Mouse (Mus musculus): ENCODE data around the gene Tnr. TPM values are rescaled to one million over a fixed set of nuclear protein-coding genes. Genes with fewer than 3 reads are reported as not detected.

Tnr gene
- polyA plus RNA-seq, 1 experiment from 2014 or later = not detected

- H3K4me1 ChIP-seq (ENCODE audit: insufficient read depth) = no peaks in the 10 kb centered on the region
- H3K27me3 ChIP-seq (ENCODE audit: insufficient read depth, low read length) = no peaks in the 10 kb centered on the region
- H3K9me3 ChIP-seq (ENCODE audit: low read depth, low read length) = no peaks in the 10 kb centered on the region
- no peak overlapping the region for H3K4me2 ChIP-seq
- H3K4me3 ChIP-seq (ENCODE audit: low read depth, low read length) = no peak overlapping the region
- DNase-seq (no peak), ATAC-seq (ENCODE audit: insufficient read depth) (no peak)
- TF ChIP-seq CTCF (IDR thresholded peaks at IDR 0.05; ENCODE audit: low read depth) = no peak
- WGBS = 63% methylated on average over 3 of the region's 3 CpGs
- H3K36me3 ChIP-seq (ENCODE audit: insufficient read depth) = no peaks in the 10 kb centered on the region
- no peak overlapping the region for H3K9ac ChIP-seq
- no peak overlapping the region for H3K27ac ChIP-seq (ENCODE audit: low read depth)
Observed at GRCm38 (mm10) chr1:159895094-159895493, 371.5 kb downstream of the Tnr start.

GRCm38 (mm10) chr1:159899991-159900390 lies 376.4 kb downstream of the Tnr start:
- DNase-seq = no peak
- no peaks in the 10 kb centered on the region for H3K27me3 ChIP-seq (ENCODE audit: insufficient read depth, low read length)
- 49% methylated on average over 3 of the region's 3 CpGs for WGBS

GRCm38 (mm10) chr1:159900639-159901038 lies 377.1 kb downstream of the Tnr start:
- Histone ChIP-seq H3K4me3 (ENCODE audit: low read depth, low read length) (no peak overlapping the region), H3K9ac (no peak overlapping the region), H3K9me3 (ENCODE audit: low read depth, low read length) (no peaks in the 10 kb centered on the region), H3K4me1 (ENCODE audit: insufficient read depth) (no peaks in the 10 kb centered on the region), H3K36me3 (ENCODE audit: insufficient read depth) (no peaks in the 10 kb centered on the region), H3K4me2 (no peak overlapping the region), H3K27ac (ENCODE audit: low read depth) (no peak overlapping the region), H3K27me3 (ENCODE audit: insufficient read depth, low read length) (no peaks in the 10 kb centered on the region)
- 31% methylated on average over 3 of the region's 3 CpGs for WGBS
- TF ChIP-seq CTCF (IDR thresholded peaks at IDR 0.05; ENCODE audit: low read depth) = no peak
- ATAC-seq (ENCODE audit: insufficient read depth) = no peak
- no peak for DNase-seq

More at GRCm38 (mm10) chr1:159899991-159900390, 376.4 kb downstream of the Tnr start:
- Histone ChIP-seq H3K27ac (ENCODE audit: low read depth) (no peak overlapping the region), H3K9ac (no peak overlapping the region), H3K36me3 (ENCODE audit: insufficient read depth) (no peaks in the 10 kb centered on the region), H3K4me1 (ENCODE audit: insufficient read depth) (no peaks in the 10 kb centered on the region), H3K9me3 (ENCODE audit: low read depth, low read length) (no peaks in the 10 kb centered on the region), H3K4me3 (ENCODE audit: low read depth, low read length) (no peak overlapping the region), H3K4me2 (no peak overlapping the region)
- TF ChIP-seq CTCF (IDR thresholded peaks at IDR 0.05; ENCODE audit: low read depth) = no peak
- no peak for ATAC-seq (ENCODE audit: insufficient read depth)

GRCm38 (mm10) chr1:159901366-159902119 lies 378.0 kb downstream of the Tnr start:
- Histone ChIP-seq H3K4me1 (ENCODE audit: insufficient read depth) (no peaks in the 10 kb centered on the region), H3K4me2 (no peak overlapping the region), H3K9ac (no peak overlapping the region), H3K4me3 (ENCODE audit: low read depth, low read length) (no peak overlapping the region), H3K36me3 (ENCODE audit: insufficient read depth) (no peaks in the 10 kb centered on the region), H3K9me3 (ENCODE audit: low read depth, low read length) (no peaks in the 10 kb centered on the region), H3K27ac (ENCODE audit: low read depth) (no peak overlapping the region), H3K27me3 (ENCODE audit: insufficient read depth, low read length) (no peaks in the 10 kb centered on the region)
- 74% methylated on average over 7 of the region's 7 CpGs for WGBS
- ATAC-seq (ENCODE audit: insufficient read depth) = no peak
- TF ChIP-seq CTCF (IDR thresholded peaks at IDR 0.05; ENCODE audit: low read depth) = no peak
- DNase-seq = no peak

- TF ChIP-seq CTCF (IDR thresholded peaks at IDR 0.05; ENCODE audit: low read depth) = no peak
- Histone ChIP-seq H3K4me1 (ENCODE audit: insufficient read depth) (no peaks in the 10 kb centered on the region), H3K36me3 (ENCODE audit: insufficient read depth) (no peaks in the 10 kb centered on the region), H3K4me3 (ENCODE audit: low read depth, low read length) (no peak overlapping the region), H3K4me2 (no peak overlapping the region), H3K27ac (ENCODE audit: low read depth) (no peak overlapping the region), H3K9me3 (ENCODE audit: low read depth, low read length) (no peaks in the 10 kb centered on the region), H3K9ac (no peak overlapping the region), H3K27me3 (ENCODE audit: insufficient read depth, low read length) (no peaks in the 10 kb centered on the region)
- ATAC-seq (ENCODE audit: insufficient read depth) (no peak), DNase-seq (no peak)
- WGBS = 83% methylated on average over 4 of the region's 4 CpGs
Observed at GRCm38 (mm10) chr1:159902120-159902497, 378.5 kb downstream of the Tnr start.

GRCm38 (mm10) chr1:159911006-159911405 lies 387.4 kb downstream of the Tnr start:
- peak; percentile 47; the same call in 1 of the 2 replicates for ATAC-seq (ENCODE audit: insufficient read depth)
- peak; percentile 69 for TF ChIP-seq CTCF (IDR thresholded peaks at IDR 0.05; ENCODE audit: low read depth)
- Histone ChIP-seq H3K4me2 (no peak overlapping the region), H3K27me3 (ENCODE audit: insufficient read depth, low read length) (no peaks in the 10 kb centered on the region), H3K9me3 (ENCODE audit: low read depth, low read length) (no peaks in the 10 kb centered on the region), H3K4me1 (ENCODE audit: insufficient read depth) (no peaks in the 10 kb centered on the region), H3K9ac (no peak overlapping the region), H3K27ac (ENCODE audit: low read depth) (no peak overlapping the region), H3K36me3 (ENCODE audit: insufficient read depth) (no peaks in the 10 kb centered on the region), H3K4me3 (ENCODE audit: low read depth, low read length) (no peak overlapping the region)
- peak; percentile 77 for DNase-seq
- 31% methylated on average over 5 of the region's 5 CpGs for WGBS

GRCm38 (mm10) chr1:159914726-159915125 lies 391.2 kb downstream of the Tnr start:
- Histone ChIP-seq H3K9ac (no peak overlapping the region), H3K36me3 (ENCODE audit: insufficient read depth) (no peaks in the 10 kb centered on the region), H3K4me3 (ENCODE audit: low read depth, low read length) (no peak overlapping the region), H3K4me2 (no peak overlapping the region), H3K27ac (ENCODE audit: low read depth) (no peak overlapping the region), H3K27me3 (ENCODE audit: insufficient read depth, low read length) (no peaks in the 10 kb centered on the region), H3K9me3 (ENCODE audit: low read depth, low read length) (no peaks in the 10 kb centered on the region), H3K4me1 (ENCODE audit: insufficient read depth) (no peaks in the 10 kb centered on the region)
- ATAC-seq (ENCODE audit: insufficient read depth) = no peak
- TF ChIP-seq CTCF (IDR thresholded peaks at IDR 0.05; ENCODE audit: low read depth) = no peak
- no peak for DNase-seq

Data from lung, embryonic 14.5 days (tissue).